Mouse (Mus musculus): ENCODE results near the gene Disp2. TPM values are rescaled to one million over a fixed set of nuclear protein-coding genes. Genes with fewer than 3 reads are reported as not detected.

Gene Disp2
- total RNA-seq, 2 experiments from 2014 or later = 53.4 to 54.0 TPM

DNA sequence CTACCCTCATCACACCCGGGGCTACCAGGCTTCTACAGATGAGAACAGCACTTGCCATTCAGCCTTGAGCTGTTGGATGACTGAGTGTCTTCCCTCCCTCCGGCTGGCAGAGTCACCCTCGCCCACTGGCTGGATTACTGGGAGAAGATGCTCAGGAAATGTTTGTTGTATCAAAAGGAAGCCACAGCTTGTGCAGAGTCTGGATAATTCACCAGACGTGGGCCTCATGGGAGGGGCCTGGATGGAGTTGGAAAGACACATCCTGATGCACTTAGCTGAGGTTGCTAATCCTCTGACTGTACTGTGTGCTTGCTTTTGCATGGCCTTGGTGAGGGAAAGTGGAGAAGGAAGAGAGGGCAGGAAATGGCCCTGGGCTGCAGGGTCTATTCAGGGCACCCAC is 23.4 kb upstream of the Disp2 start:
- no peak for DNase-seq (ENCODE audit: low spot score in 2 of 2)

GRCm38 (mm10) chr2:118759828-118760227 is 19.7 kb upstream of the Disp2 start:
- no peak for DNase-seq (ENCODE audit: low spot score in 2 of 2)

- no peak for DNase-seq (ENCODE audit: low spot score in 2 of 2)
Observed at GRCm38 (mm10) chr2:118760311-118761025, 19.1 kb upstream of the Disp2 start.

DNA sequence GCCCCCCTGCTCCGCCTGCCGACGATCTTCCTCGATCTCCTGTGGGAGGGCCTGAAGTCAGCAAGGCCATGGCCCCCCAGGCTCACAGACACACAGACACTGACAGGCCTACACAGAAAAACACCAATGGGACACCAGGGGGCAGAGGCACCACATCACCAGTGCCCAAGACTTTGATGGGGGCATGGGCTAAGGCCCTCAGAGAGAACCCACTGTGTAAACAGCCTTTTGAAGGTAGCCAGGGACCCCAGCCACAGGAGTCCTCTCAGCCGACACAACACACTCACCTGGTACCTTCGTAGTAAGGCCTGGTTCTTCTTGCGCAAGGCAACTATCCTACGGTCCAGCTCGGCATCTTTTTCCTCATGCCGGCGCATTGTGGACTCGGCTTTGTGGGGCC is 18.2 kb upstream of the Disp2 start:
- DNase-seq (ENCODE audit: low spot score in 2 of 2) = no peak

DNA sequence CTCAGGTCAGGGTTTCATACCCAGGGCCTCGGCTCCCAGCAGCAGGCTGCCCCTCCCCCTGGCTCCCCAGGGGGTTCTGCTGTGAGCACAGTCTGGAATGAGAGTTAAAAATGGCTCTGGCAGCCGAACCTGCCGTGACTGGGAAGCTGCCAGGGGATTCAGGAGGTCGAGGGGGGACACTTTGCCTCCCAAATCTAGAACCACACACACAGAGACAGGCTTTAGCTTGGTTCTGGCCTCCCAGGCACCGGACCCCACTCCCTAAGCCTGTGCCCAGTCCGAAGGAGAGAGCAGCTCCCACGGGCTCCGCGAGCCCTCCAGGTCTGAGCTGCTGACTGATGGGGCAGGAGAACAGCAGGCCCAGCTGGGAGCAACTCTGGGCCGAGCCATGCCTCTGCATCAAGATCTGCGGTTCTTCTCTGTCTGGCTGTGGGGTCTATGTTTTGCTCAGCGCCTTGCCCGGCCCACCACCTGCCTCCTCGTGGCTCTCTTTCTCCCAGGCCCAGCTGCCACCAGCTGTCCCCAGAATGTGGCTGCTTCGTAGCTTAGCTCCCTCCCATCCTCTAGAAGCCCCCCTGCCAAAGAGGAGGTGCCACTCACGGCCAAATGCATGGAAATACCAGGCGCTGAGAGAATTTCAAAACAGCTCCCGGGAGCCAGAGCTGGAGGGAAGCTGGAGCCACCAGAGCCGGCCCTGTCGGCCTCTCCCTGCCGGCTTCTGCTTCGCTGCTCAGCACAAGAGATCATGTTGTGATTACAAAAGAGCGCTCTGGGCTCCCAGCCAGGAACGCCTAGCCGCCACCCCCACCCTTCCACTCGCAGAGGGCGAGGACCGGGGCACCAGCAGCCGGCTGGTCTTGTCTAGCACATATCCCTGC is 17.4 kb upstream of the Disp2 start, which contains the start of gene Ccdc9b:
Gene Ccdc9b, minus strand, starts transcription at position 756 of the 878 bp plus-strand sequence.
- DNase-seq (ENCODE audit: low spot score in 2 of 2) = peak; percentile 80 to 82

DNA sequence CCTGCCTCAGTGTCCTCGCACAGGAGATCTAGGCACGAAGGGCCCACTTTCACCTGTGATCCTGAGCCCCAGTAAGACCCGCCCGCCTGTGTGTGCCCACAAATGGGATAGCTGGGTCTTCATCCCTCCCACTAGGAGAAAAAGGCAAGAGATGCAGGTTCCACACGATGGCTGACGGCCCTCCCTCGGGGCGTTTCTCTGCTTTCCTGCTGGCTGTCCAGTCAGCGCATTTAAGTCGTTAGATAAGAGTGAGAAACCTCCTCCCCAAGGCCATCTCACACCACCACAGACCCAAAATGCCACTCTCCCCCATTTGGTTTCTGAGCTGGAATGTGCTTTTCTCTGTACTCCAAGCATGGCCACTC is 16.8 kb upstream of the Disp2 start:
- DNase-seq (ENCODE audit: low spot score in 2 of 2) = no peak

GRCm38 (mm10) chr2:118763469-118763868 is 16.1 kb upstream of the Disp2 start:
- no peak for DNase-seq (ENCODE audit: low spot score in 2 of 2)

DNA sequence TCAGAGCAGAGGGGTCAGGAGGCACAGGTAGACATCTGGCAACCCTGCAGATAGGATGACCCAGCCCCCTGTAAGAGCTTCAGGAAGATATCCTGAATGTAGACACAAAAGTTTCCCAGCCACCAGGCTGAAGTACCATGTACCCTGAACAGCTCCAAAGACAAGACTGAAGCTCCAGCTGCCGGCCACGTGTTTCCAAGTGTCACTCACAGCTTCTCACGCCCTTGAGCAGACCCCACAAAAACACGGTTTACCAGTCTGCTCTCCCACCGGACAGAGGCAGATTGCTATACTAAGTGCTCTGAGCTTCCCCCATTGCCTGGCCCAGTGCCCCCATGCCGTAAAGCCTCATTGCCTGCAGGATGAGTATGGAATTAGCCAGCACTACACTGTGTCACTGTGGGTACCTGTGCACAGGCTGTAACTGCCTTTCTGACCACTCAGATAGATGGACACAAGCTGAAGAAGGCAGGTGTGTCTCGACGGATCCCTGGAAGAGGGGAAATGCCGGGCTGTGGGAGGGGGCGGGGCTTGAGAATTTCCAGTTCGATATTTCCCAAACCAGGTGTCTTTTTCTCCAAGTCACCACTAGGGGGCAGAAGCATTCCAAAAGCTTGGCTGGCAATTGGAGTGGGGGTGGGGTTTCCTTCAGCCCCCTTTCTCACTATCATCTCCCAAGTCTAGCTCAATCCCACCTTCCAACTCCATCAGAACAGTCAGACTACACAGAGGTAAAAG is 15.3 kb upstream of the Disp2 start:
- DNase-seq (ENCODE audit: low spot score in 2 of 2) = no peak

- DNase-seq (ENCODE audit: low spot score in 2 of 2) = no peak
Observed at GRCm38 (mm10) chr2:118764875-118765274, 14.6 kb upstream of the Disp2 start.

DNA sequence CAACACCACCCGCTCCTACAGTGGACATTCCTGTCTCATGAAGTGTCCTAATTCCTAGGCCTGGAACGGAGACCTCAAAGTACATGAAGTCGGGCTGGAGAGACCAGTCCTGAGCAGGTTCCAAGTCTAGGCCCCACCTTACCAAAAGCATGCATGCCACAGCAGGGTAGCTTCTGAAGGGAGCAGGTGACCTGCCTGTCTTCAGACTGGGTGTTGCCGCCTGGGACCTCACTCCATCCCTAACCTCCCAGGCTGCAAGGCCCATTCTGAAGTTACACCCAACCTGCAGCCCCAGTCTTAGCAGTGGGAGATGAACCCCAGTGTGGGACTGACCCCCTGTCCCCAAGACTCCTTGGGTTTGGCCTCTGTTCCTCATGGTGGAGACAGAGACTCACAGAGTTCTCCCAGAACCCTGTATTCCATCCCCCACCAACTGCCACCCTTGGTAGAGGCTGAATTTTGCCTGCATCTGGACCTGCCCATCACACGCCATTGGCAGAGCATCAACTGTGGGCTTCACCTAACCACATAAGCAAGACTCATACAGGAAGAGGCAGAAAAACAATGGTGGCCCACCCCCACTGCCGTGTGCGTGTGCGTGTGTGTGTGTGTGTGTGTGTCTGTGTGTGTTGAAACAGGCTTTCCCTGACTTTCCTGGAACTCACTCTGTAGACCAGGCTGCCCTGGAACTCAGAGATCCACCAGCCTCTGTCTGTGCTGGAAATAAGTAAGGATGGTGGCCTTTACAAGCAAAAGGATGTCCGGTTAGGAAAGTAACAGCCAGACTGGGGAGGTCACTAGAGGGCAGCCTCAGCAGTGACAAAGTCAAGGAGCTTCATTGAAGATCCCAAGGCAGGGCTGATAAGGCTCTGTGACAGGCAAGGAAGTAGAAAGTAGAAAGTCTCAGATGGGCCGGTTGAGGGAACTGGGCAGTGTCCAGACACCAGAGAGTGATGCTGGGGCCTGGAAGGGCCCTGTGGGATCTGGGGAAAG is 13.2 kb upstream of the Disp2 start:
- no peak for DNase-seq (ENCODE audit: low spot score in 2 of 2)

- DNase-seq (ENCODE audit: low spot score in 2 of 2) = no peak
Observed at GRCm38 (mm10) chr2:118772158-118772874, 7.2 kb upstream of the Disp2 start, which contains the start of gene Phgr1. Phgr1 (plus strand) TSS chr2:118772769.

- DNase-seq (ENCODE audit: low spot score in 2 of 2) = no peak
Observed at GRCm38 (mm10) chr2:118774536-118774935, 5.0 kb upstream of the Disp2 start.

DNA sequence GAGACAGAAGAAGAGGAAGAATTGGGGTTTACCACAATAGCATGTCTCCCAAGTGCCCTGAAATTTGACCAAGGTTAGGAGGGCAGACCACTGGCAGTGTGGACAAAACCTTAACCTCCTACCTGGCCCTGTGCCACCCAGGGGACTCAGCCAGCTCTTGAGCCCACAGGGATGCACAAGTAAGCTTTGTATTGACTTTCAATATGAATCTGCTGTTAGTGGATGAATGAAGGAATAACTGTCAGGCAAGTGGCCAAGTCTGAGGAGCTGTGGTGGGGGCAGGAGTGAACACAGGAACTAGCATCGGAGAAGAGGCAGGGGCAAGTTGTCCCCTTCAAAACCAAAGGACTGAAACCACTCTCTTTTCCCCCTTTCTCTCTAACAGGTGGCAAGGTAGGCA is 4.1 kb upstream of the Disp2 start:
- DNase-seq (ENCODE audit: low spot score in 2 of 2) = no peak

DNA sequence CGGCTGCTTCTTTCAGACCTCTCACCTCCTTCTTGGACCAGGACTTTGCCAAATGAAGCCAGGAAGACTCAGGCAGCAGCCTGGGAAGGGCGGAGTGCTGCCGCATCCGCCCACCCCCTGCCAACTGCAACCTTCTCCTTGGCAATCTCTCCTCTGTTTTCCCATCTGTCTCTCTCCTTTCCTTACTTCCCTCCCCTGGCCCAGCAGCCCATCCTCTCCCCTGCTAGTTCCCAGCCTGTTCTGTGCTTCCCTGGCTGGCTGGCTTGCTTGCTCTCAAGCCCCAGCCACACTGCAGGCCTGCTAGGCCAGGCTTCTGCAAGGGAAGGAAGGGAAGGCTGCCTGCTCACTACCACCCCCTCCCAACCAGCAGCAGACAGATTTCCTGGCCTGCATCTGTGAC is 3.7 kb upstream of the Disp2 start:
- no peak for DNase-seq (ENCODE audit: low spot score in 2 of 2)

DNA sequence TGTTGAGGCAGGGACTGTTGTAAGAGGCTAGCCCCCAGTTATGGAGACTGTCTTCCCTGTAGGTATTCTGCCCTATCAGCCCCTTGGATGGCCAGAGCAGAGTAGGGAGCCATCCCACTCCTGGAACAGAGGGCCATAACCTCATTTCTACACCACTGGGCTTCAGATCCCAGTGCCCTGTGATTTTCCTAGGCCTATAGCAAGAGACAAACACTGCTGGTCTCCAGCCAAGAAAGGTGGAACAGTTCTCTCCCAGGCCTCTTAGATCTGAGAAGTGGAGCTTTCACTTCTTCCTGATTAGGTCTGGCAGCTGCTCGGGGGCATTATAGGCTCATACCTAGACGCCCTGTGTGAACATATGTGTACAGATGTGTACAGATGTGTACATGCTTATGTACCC is 3.2 kb upstream of the Disp2 start:
- no peak for DNase-seq (ENCODE audit: low spot score in 2 of 2)

GRCm38 (mm10) chr2:118778418-118778817 is 1.1 kb upstream of the Disp2 start:
- no peak for DNase-seq (ENCODE audit: low spot score in 2 of 2)

DNA sequence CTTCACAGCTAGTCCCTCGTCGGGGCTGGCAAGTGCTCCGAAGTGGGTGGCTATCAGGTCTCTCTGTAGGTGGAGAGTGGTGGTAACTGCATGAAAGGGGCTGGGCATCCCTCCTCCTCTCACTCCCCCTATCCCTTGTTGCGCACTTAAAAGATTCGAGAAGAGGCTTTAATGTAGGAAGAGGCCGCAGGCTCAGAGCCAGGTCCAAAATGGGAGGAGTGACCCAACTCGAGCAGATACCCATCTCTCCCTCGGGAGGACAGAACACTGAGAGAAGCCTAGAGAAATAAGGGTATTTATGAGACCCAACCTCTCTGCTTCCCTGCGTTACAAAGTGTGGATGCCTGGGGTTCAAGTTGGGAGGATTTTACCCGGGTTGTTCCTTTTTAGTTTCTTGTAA is 454 bp upstream of the Disp2 start:
- DNase-seq (ENCODE audit: low spot score in 2 of 2) = no peak

GRCm38 (mm10) chr2:118781115-118781514 is 1.6 kb downstream of the Disp2 start:
- no peak for DNase-seq (ENCODE audit: low spot score in 2 of 2)

DNA sequence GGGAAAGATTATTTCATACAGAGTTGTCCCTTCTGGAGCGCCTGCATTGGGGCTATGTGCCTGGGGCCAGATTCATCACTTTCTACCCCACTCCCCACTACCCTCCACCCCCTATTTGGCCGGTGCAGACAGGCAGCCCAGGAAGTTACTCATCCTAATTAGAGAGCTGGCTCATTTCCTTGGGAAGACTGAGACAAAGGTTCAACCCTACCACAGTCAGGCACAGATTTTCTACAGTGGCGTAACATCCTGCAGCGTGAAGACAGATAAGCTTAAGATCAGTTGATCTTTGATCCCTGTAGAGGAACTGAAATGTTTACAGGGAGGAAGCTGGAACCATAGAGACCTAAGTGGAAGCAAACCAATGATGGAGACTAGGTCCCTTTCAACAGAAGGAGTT is 2.8 kb downstream of the Disp2 start:
- no peak for DNase-seq (ENCODE audit: low spot score in 2 of 2)

- no peak for DNase-seq (ENCODE audit: low spot score in 2 of 2)
Observed at GRCm38 (mm10) chr2:118783093-118783492, 3.6 kb downstream of the Disp2 start.

All from adrenal gland, postnatal 4 days (tissue).